Mouse (Mus musculus) granulocyte monocyte progenitor cell, adult 5-6 weeks (primary cell): ENCODE results near the gene Gm14443. TPM values are rescaled to one million over a fixed set of nuclear protein-coding genes. Genes with fewer than 3 reads are reported as not detected.
A peak's percentile ranks its signal among the peaks of the same experiment; 100 is the strongest.
"Not testable (repeated sequence)": the region's sequence is repeated elsewhere in the genome, so short reads cannot be mapped to it uniquely, and the experiment has no call there.

Experiments
- ATAC-seq: replicated peaks from 2 replicates; pipeline ENCODE4 v1.8.0; 2016; ENCODE audit warnings: mild to moderate bottlenecking, moderate TSS enrichment, inconsistent platforms; ENCODE audit not compliant: poor library complexity, severe bottlenecking
- total RNA-seq, 2 experiments: library from RNA; stranded (forward) in 1 of 2; stranded (reverse) in 1 of 2; fragments of 200-712, 200-1000 nt in 1 of 2; fragments of >200 nt in 1 of 2; fragmentation: Nextera tagmentation in 1 of 2; gene quantifications; 2 replicates each; pipeline ENCODE4 v1.2.3; 2014 to 2017

Gene Gm14443
- total RNA-seq (2014; fragmentation: Nextera tagmentation) (0.06 TPM in 1 of 2 replicates, not detected in the other), total RNA-seq (2017) (0.22 and 0.31 TPM in 2 replicates)

DNA sequence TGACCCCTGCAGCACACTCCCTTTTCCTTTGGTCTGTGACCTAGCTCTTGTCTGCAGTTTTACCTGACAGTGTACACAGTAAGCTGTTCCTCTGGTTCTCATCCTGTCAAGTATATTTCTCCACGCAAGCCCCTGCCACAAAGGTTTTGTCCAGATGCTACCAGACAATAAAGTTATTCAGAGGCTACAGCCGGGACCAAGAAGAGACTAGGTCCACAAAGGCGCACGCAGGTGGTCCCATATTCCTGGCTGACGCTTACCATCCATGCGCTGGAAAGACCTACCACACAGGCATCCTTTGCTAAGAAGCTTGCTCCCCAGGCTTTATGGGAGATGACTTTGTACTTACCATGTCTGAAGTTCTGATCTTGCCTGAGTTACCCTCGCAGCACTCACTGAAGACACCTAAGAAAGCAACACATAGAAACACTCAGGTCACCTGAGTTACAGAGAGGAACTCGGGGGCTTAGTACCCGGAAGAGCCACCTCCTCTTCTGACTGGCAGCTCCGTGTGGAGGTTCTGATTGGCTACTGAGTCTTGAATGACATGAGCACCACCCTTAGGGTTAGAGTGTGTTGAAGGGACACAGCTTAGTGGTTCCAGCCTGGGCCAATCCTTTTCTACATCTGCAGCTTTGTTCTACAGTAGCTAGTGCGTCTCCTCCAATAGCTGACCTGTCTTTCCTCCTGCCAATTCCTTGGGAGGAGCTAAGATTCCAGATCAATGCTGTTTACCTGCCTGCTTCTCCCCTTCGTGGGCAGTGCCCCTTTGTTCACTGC is at the start of gene Gm14443:
Gene Gm14443, minus strand, starts transcription at position 471 of the 780 bp plus-strand sequence.
- not testable (repeated sequence) for ATAC-seq

DNA sequence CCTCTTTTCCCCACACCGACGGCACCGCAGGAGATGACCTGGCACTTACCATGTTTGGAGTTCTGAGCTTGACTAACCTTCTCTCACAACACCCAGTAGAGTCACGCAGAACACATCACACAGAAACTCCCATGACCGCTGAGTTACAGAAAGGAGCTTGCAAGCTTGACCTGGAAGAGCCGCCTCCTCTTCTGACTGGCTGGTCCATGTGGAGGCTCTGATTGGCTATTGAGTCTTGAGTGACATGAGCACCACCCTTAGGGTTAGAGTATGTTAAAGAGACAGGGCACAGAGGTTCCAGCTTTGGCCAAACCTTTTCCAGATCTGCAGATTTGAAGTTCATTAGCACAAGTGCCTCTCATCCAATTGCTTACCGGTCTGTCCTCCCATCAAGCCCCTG is 31.1 kb upstream of the Gm14443 start, which contains the start of gene Gm14391:
Gene Gm14391, minus strand, starts transcription at position 186 of the 400 bp plus-strand sequence.
- ATAC-seq, result peak; percentile 61; the same call in 1 of the 2 replicates

DNA sequence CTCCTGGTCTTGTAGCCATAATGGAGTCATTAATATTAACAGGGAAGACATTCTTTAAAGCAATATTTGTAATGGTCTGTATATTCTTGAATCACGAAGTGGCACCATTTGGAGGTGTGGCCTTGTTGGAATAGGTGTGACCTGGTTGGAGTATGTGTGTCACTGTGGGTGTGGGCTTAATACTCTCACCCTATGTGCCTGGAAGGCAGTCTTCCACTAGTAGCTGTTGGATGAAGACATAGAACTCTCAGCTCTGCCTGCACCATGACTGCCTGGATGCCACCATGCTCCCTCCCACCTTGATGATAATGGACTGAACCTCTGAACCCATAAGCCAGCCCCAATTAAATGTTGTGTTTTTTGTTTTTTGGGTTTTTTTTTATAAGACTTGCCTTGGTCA is 3.3 kb upstream of the Gm14443 start:
- ATAC-seq, result not testable (repeated sequence)

DNA sequence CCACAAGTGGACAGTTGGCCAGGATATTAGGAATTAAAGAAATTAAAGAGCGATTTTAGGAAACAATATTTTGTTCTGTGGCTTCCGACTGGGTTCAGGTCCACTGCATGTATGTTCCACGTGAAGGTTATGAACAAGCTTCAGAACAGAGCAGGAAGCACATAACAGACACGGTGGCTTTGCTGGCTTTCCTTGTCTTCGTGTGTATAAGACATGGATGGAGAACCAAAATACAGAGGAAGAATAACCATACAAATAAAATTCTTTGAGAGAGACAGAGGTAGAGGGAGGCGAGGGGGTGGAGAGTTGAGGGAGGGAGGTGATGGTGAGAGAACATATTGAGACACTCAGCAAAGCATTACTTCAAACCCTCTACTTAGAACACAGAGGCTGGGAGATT is 641 bp upstream of the Gm14443 start:
- no peak for ATAC-seq

DNA sequence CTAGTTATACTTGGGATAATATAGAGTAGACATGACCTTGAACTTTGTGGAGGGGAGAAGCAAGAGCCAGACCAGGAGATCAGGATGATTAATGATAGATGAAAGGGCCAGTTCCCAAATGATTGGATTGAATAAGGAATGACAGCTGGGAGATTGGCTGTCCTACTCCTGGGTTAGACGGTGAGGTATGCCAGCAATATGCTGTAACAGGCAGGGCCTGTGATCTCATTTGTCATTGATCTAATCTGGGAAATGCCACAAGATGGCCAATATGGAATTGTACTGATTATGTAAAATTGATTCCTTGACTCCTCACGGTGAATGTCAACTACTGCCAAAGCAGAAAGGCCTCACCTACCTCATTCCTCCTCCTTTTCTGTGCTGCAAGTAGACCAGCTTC is 1.6 kb downstream of the Gm14443 start:
- not testable (repeated sequence) for ATAC-seq

- not testable (repeated sequence) for ATAC-seq
Observed at GRCm38 (mm10) chr2:175172906-175173595, 2.6 kb downstream of the Gm14443 start.

GRCm38 (mm10) chr2:175172123-175172522 is 3.5 kb downstream of the Gm14443 start:
- no peak for ATAC-seq

DNA sequence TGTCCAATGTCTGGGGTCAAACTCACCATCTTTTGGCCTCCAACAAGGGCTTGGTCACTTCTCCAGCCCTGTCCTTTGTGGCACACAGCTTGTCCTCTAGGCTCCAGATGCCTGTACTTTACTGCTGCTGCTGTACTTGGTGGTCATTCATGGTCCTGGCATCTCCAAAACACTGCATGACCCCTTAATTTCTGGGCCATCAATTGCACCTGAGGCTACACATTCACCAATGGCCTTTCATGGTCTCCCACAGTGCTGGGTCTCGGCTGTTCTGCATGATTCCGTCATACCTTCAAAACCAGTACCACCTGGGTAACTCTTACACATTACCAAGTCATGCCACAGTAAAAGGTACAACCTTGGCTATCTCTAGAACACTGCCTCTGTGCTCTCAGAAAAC is 8.8 kb downstream of the Gm14443 start:
- ATAC-seq, result not testable (repeated sequence)

- ATAC-seq, result not testable (repeated sequence)
Observed at GRCm38 (mm10) chr2:175165110-175165509, 10.6 kb downstream of the Gm14443 start.

DNA sequence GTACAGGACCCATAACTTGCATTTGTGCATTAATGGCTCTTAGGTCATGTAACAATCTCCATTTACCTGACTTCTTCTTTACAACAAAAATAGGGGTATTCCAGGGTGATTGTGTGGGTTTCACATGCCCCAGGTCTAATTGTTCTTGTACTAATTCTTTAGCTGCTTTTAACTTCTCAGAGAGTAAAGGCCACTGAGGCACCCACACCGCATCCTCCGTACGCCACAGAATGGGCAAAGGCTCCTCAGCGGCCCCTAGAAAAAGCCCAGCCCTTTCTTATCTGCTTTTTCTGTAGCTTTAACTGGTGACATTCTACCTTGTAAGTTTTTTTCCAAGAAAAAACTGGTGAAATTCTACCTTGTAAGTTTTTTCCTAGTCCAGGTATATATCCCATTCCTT is 14.2 kb downstream of the Gm14443 start:
- not testable (repeated sequence) for ATAC-seq

GRCm38 (mm10) chr2:175158642-175159041 is 17.0 kb downstream of the Gm14443 start:
- ATAC-seq, result no peak

GRCm38 (mm10) chr2:175156696-175157095 is 19.0 kb downstream of the Gm14443 start:
- ATAC-seq, result no peak

- peak; percentile 56; the same call in 1 of the 2 replicates for ATAC-seq
Observed at GRCm38 (mm10) chr2:175141993-175142295, 33.7 kb downstream of the Gm14443 start, which contains the start of gene Gm14399. Gene Gm14399, minus strand, starts transcription at chr2:175142012.

DNA sequence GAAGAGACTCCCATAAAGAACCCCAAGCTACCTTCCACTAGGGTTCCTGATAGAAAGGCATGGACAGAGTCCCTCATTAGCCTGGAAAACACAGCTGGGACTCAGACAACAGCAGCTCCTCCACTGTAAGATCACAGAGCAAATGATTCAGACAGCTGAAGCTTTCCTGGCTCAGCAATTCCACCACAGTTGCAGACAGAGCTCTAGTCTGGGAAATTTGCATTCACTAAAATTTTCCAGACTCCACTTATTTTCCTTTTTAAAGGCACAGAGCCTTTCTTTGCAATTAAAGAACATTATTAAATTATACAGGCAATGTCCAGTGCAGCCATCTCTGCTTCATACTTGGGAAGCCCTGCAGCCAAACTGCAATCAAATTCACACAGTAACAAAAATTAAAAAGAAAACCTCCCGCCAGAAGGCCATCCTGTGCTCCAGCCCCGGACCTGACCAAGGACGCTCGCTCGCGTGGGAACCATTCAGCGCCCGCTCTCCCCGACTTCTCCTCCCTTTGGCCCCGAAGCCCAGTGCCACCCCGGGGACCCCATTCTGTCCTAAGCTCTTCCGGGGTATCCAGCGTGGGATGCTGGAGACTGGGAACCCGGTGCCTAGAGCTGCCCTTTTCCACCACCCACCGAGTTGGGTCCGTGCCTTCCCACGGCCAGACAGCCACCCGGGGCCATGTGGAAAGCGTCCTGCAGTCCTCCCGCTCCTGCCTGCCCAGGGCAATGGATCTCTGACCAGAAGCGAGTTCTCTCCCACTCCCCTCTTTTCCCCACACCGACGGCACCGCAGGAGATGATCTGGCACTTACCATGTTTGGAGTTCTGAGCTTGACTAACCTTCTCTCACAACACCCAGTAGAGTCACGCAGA is 34.3 kb downstream of the Gm14443 start:
- peak; percentile 61 for ATAC-seq

- ATAC-seq, result not testable (repeated sequence)
Observed at GRCm38 (mm10) chr2:175140624-175141023, 35.0 kb downstream of the Gm14443 start.

Other genes with a start within 250 kb of the Gm14443 start
- gene Gm14444, start 165.6 kb downstream of the Gm14443 start, total RNA-seq (2014; fragmentation: Nextera tagmentation), result not detected in 2 replicates
- gene Gm14444, start 165.6 kb downstream of the Gm14443 start, total RNA-seq (2017), result not detected in 2 replicates
- not detected in 2 replicates for gene Gm14393, start 108.1 kb downstream of the Gm14443 start, total RNA-seq (2014; fragmentation: Nextera tagmentation)
- not detected in 2 replicates for gene Gm14393, start 108.1 kb downstream of the Gm14443 start, total RNA-seq (2017)
- 4.1 and 17.1 TPM in 2 replicates for gene Gm14399, start 33.9 kb downstream of the Gm14443 start, total RNA-seq (2014; fragmentation: Nextera tagmentation)
- 15.5 and 60.9 TPM in 2 replicates for gene Gm14399, start 33.9 kb downstream of the Gm14443 start, total RNA-seq (2017)
- 7.6 and 11.2 TPM in 2 replicates for gene Gm14391, start 31.0 kb upstream of the Gm14443 start, total RNA-seq (2014; fragmentation: Nextera tagmentation)
- 12.1 and 24.7 TPM in 2 replicates for gene Gm14391, start 31.0 kb upstream of the Gm14443 start, total RNA-seq (2017)
- gene Gm14440, start 99.3 kb upstream of the Gm14443 start, total RNA-seq (2014; fragmentation: Nextera tagmentation), result 14.1 and 17.3 TPM in 2 replicates
- gene Gm14440, start 99.3 kb upstream of the Gm14443 start, total RNA-seq (2017), result 9.7 TPM in 1 of 2 replicates, not detected in the other
- gene Gm4631, start 162.3 kb upstream of the Gm14443 start, total RNA-seq (2014; fragmentation: Nextera tagmentation), result 24.3 and 33.5 TPM in 2 replicates
- 21.0 and 21.9 TPM in 2 replicates for gene Gm4631, start 162.3 kb upstream of the Gm14443 start, total RNA-seq (2017)
- 0.24 and 13.8 TPM in 2 replicates for gene Zfp968, start 196.6 kb upstream of the Gm14443 start, total RNA-seq (2014; fragmentation: Nextera tagmentation)
- gene Zfp968, start 196.6 kb upstream of the Gm14443 start, total RNA-seq (2017), result 5.2 and 20.6 TPM in 2 replicates